Mouse (Mus musculus) MEL (cell line): ENCODE data around the gene Foxn3. TPM values are rescaled to one million over a fixed set of nuclear protein-coding genes. Genes with fewer than 3 reads are reported as not detected.

Experiments used
- DNase-seq: peaks from one replicate; pipeline ENCODE4 v3.0.0; 2011; ENCODE audit warnings: low read depth, low spot score
- H3K27ac ChIP-seq: 2 replicates; pipeline ENCODE4 v1.5.1; 2012; ENCODE audit warnings: low read depth, mild to moderate bottlenecking, control low read depth, low read length, moderate library complexity; ENCODE audit not compliant: control insufficient read depth
- H3K27me3 ChIP-seq, 2 experiments: fragments of 150-350 bp in 1 of 2; sonication (generic) in 1 of 2; 2 replicates each; pipeline ENCODE4 v1.6.1; 2012; ENCODE audit warnings: low read length in 2 of 2, mild to moderate bottlenecking in 2 of 2, improper control_type of control experiment in 1 of 2, moderate library complexity in 1 of 2; ENCODE audit not compliant: insufficient read depth in 2 of 2, control insufficient read depth in 1 of 2
- H3K36me3 ChIP-seq, 2 experiments: 2 replicates each; pipeline ENCODE4 v1.6.1; 2012 to 2014; ENCODE audit warnings: low read length in 2 of 2, improper control_type of control experiment in 1 of 2, inconsistent platforms in 1 of 2, mild to moderate bottlenecking in 1 of 2; ENCODE audit not compliant: insufficient read depth in 2 of 2, control insufficient read depth in 1 of 2
- H3K4me1 ChIP-seq, 2 experiments: fragments of 150-350 bp in 1 of 2; sonication (generic) in 1 of 2; 2 replicates each; pipeline ENCODE4 v1.6.1; 2012; ENCODE audit warnings: low read length in 2 of 2, improper control_type of control experiment in 1 of 2, mild to moderate bottlenecking in 1 of 2; ENCODE audit not compliant: insufficient read depth in 2 of 2, control insufficient read depth in 1 of 2
- H3K4me3 ChIP-seq, 2 experiments: fragments of 150-350 bp in 1 of 2; sonication (generic) in 1 of 2; 2 replicates each; pipeline ENCODE4 v1.5.1; 2012; ENCODE audit warnings: low read depth in 2 of 2, low read length in 2 of 2, mild to moderate bottlenecking in 2 of 2, moderate library complexity in 2 of 2, control low read depth in 1 of 2, improper control_type of control experiment in 1 of 2; ENCODE audit not compliant: control insufficient read depth in 1 of 2, insufficient read depth in 1 of 2
- H3K79me2 ChIP-seq: 2 replicates; pipeline ENCODE4 v1.6.1; 2012; ENCODE audit warnings: mild to moderate bottlenecking, low read length, moderate library complexity; ENCODE audit not compliant: control insufficient read depth, poor library complexity, insufficient read depth
- H3K9ac ChIP-seq: 2 replicates; pipeline ENCODE4 v1.6.1; 2012; ENCODE audit warnings: low read depth, mild to moderate bottlenecking, control low read depth, low read length, moderate library complexity; ENCODE audit not compliant: control insufficient read depth, poor library complexity, severe bottlenecking
- H3K9me3 ChIP-seq: fragments of 150-350 bp; sonication (generic); replicated peaks from 2 replicates; pipeline ENCODE4 v1.6.1; 2012; ENCODE audit warnings: mild to moderate bottlenecking, low read length, improper control_type of control experiment, moderate library complexity; ENCODE audit not compliant: insufficient read depth
- BHLHE40 ChIP-seq: IDR thresholded peaks from 2 replicates; pipeline ENCODE4 v1.6.1; 2012; ENCODE audit warnings: low read depth, mild to moderate bottlenecking, inconsistent platforms, low read length, improper control_type of control experiment, borderline replicate concordance
- CHD2 ChIP-seq: IDR thresholded peaks from 2 replicates; pipeline ENCODE4 v1.6.1; 2011; ENCODE audit warnings: low read length, improper control_type of control experiment
- CTCF ChIP-seq, 3 experiments: IDR thresholded peaks in 2 of 3; conservative IDR thresholded peaks in 1 of 3; 2 replicates each; pipeline ENCODE4 v1.5.1; 2011 to 2012; ENCODE audit warnings: low read length in 3 of 3, low read depth in 2 of 3, mild to moderate bottlenecking in 2 of 3, improper control_type of control experiment in 1 of 3, inconsistent platforms in 1 of 3, mixed read lengths in 1 of 3, moderate library complexity in 1 of 3; ENCODE audit not compliant: control insufficient read depth in 1 of 3, insufficient read depth in 1 of 3, poor library complexity in 1 of 3, severe bottlenecking in 1 of 3
- E2F4 ChIP-seq: IDR thresholded peaks from 2 replicates; pipeline ENCODE4 v1.6.1; 2011; ENCODE audit warnings: low read depth, low read length, improper control_type of control experiment, borderline replicate concordance
- EP300 ChIP-seq, 2 experiments: IDR thresholded peaks; 2 replicates each; pipeline ENCODE4 v1.6.1; 2011; ENCODE audit warnings: improper control_type of control experiment in 2 of 2, low read length in 2 of 2, low read depth in 1 of 2, mild to moderate bottlenecking in 1 of 2
- ETS1 ChIP-seq: IDR thresholded peaks from 2 replicates; pipeline ENCODE4 v1.6.1; 2012; ENCODE audit warnings: low read depth, mild to moderate bottlenecking, inconsistent platforms, low read length, improper control_type of control experiment, moderate library complexity
- GABPA ChIP-seq: IDR thresholded peaks from 2 replicates; pipeline ENCODE4 v1.6.1; 2012; ENCODE audit warnings: low read depth, mild to moderate bottlenecking, inconsistent platforms, low read length, improper control_type of control experiment, moderate library complexity
- HCFC1 ChIP-seq: IDR thresholded peaks from 2 replicates; pipeline ENCODE4 v1.6.1; 2012; ENCODE audit warnings: low read depth, mild to moderate bottlenecking, inconsistent platforms, low read length, improper control_type of control experiment, moderate library complexity
- KAT2A ChIP-seq: conservative IDR thresholded peaks from 2 replicates; pipeline ENCODE4 v1.6.1; 2012; ENCODE audit warnings: low read depth, low read length, improper control_type of control experiment, inconsistent platforms
- MAFK ChIP-seq: IDR thresholded peaks from 2 replicates; pipeline ENCODE4 v1.6.1; 2011; ENCODE audit warnings: low read depth, mild to moderate bottlenecking, low read length, improper control_type of control experiment, borderline replicate concordance
- MAZ ChIP-seq: IDR thresholded peaks from 2 replicates; pipeline ENCODE4 v1.6.1; 2012; ENCODE audit warnings: low read depth, mild to moderate bottlenecking, inconsistent platforms, low read length, improper control_type of control experiment
- MXI1 ChIP-seq: IDR thresholded peaks from 2 replicates; pipeline ENCODE4 v1.6.1; 2011; ENCODE audit warnings: mild to moderate bottlenecking, low read depth, low read length, improper control_type of control experiment
- MYC ChIP-seq: IDR thresholded peaks from 2 replicates; pipeline ENCODE4 v1.6.1; 2011; ENCODE audit warnings: low read depth, mild to moderate bottlenecking, low read length, improper control_type of control experiment, moderate library complexity
- POLR2AphosphoS2 ChIP-seq: IDR thresholded peaks from 2 replicates; pipeline ENCODE4 v1.6.1; 2011; ENCODE audit warnings: low read length, improper control_type of control experiment
- RAD21 ChIP-seq: IDR thresholded peaks from 2 replicates; pipeline ENCODE4 v1.6.1; 2011; ENCODE audit warnings: mild to moderate bottlenecking, low read depth, low read length, improper control_type of control experiment
- SIN3A ChIP-seq: IDR thresholded peaks from 2 replicates; pipeline ENCODE4 v1.6.1; 2012; ENCODE audit warnings: low read length, improper control_type of control experiment, inconsistent platforms
- TAL1 ChIP-seq: IDR thresholded peaks from 2 replicates; pipeline ENCODE4 v1.6.1; 2012; ENCODE audit warnings: mild to moderate bottlenecking, inconsistent platforms, low read length, moderate library complexity, mixed read lengths
- UBTF ChIP-seq: IDR thresholded peaks from 2 replicates; pipeline ENCODE4 v1.6.1; 2012; ENCODE audit warnings: low read depth, mild to moderate bottlenecking, inconsistent platforms, low read length, improper control_type of control experiment, moderate library complexity, borderline replicate concordance; ENCODE audit not compliant: insufficient read depth
- ZC3H11A ChIP-seq: IDR thresholded peaks from 2 replicates; pipeline ENCODE4 v1.6.1; 2012; ENCODE audit warnings: low read depth, mild to moderate bottlenecking, inconsistent platforms, low read length, improper control_type of control experiment
- ZNF384 ChIP-seq: IDR thresholded peaks from 2 replicates; pipeline ENCODE4 v1.6.1; 2012; ENCODE audit warnings: low read depth, mild to moderate bottlenecking, inconsistent platforms, low read length, improper control_type of control experiment
- polyA plus RNA-seq, 2 experiments: library from polyadenylated mRNA; stranded (reverse) in 1 of 2; unstranded in 1 of 2; fragments of >175 nt in 1 of 2; fragments of >200 nt in 1 of 2; gene quantifications; 2 replicates each; pipeline versions ENCODE4 v1.2.1 to v1.2.4; 2012; ENCODE audit warnings: low replicate concordance in 2 of 2, low read depth in 1 of 2; ENCODE audit not compliant: insufficient read length in 2 of 2, insufficient read depth in 1 of 2, missing spikeins in 1 of 2
- total RNA-seq: library from RNA; depleted of rRNA; stranded (reverse); fragments of 300-350 nt; gene quantifications from 2 replicates; pipeline ENCODE4 v1.2.3, GENCODE M21; 2012

Gene Foxn3
- total and polyA plus RNA-seq, 3 experiments: 15.5 to 22.8 TPM; not detected in 1

- no peak overlapping the region for H3K27ac ChIP-seq
- TF ChIP-seq MAFK: no peak
- TF ChIP-seq UBTF: no peak
- TF ChIP-seq POLR2AphosphoS2: no peak
- TF ChIP-seq, all 39 proteins: peak for 0
- no peaks in the 10 kb centered on the region for H3K79me2 ChIP-seq
- no peak overlapping the region for H3K4me3 ChIP-seq
- no peaks in the 10 kb centered on the region for H3K27me3 ChIP-seq
- DNase-seq: no peak
- peaks cover 0 to 4% of the 10 kb centered on the region in 2 experiments; a peak in 1 of 4 replicates for H3K36me3 ChIP-seq
- H3K9ac ChIP-seq: no peak overlapping the region
- H3K4me1 ChIP-seq: peaks cover 0 to 3% of the 10 kb centered on the region in 2 experiments; a peak in 2 of 4 replicates
- H3K9me3 ChIP-seq: no peaks in the 10 kb centered on the region
Measured at GRCm38 (mm10) chr12:99528958-99529357, 34.4 kb downstream of the Foxn3 start.

GRCm38 (mm10) chr12:99527452-99527851 lies 35.9 kb downstream of the Foxn3 start:
- H3K79me2 ChIP-seq: no peaks in the 10 kb centered on the region
- H3K27me3 ChIP-seq: no peaks in the 10 kb centered on the region
- H3K27ac ChIP-seq: no peak overlapping the region
- no peaks in the 10 kb centered on the region for H3K9me3 ChIP-seq
- DNase-seq: no peak
- no peak overlapping the region for H3K4me3 ChIP-seq
- TF ChIP-seq EP300 (IDR thresholded peaks at IDR 0.05; ENCODE audit: low read depth in 1 of 2, low read length in 2 of 2): no peak
- no peak for TF ChIP-seq E2F4
- no peak for TF ChIP-seq BHLHE40
- TF ChIP-seq CTCF (IDR thresholded peaks at IDR 0.05 in 2 of 3, conservative IDR thresholded peaks at IDR 0.05 in 1 of 3; ENCODE audit: control insufficient read depth in 1 of 3, insufficient read depth in 1 of 3, low read depth in 2 of 3, low read length in 3 of 3, poor library complexity in 1 of 3, severe bottlenecking in 1 of 3): no peak
- TF ChIP-seq ZNF384: no peak
- TF ChIP-seq MYC: no peak
- TF ChIP-seq HCFC1: no peak
- no peak for TF ChIP-seq MXI1
- no peak for TF ChIP-seq ZC3H11A
- TF ChIP-seq ETS1: no peak
- no peak for TF ChIP-seq MAFK
- no peak for TF ChIP-seq KAT2A
- TF ChIP-seq RAD21: no peak
- TF ChIP-seq SIN3A: no peak
- TF ChIP-seq TAL1: no peak
- TF ChIP-seq CHD2: no peak
- no peak for TF ChIP-seq GABPA
- no peak for TF ChIP-seq MAZ
- TF ChIP-seq, all 39 proteins: peak for 0
- Histone ChIP-seq H3K36me3 (peaks cover 0 to 4% of the 10 kb centered on the region in 2 experiments; a peak in 1 of 4 replicates), H3K4me1 (peaks cover 0 to 3% of the 10 kb centered on the region in 2 experiments; a peak in 2 of 4 replicates), H3K9ac (no peak overlapping the region)
